Mouse (Mus musculus) induced T-regulatory cell, adult 2 months (primary cell): ENCODE measurements around the gene Chd2.

Experiments used
- DNase-seq: peaks from one replicate; pipeline ENCODE4 v3.0.0-alpha.2; 2012; ENCODE audit warnings: low read depth

Gene Chd2

DNA sequence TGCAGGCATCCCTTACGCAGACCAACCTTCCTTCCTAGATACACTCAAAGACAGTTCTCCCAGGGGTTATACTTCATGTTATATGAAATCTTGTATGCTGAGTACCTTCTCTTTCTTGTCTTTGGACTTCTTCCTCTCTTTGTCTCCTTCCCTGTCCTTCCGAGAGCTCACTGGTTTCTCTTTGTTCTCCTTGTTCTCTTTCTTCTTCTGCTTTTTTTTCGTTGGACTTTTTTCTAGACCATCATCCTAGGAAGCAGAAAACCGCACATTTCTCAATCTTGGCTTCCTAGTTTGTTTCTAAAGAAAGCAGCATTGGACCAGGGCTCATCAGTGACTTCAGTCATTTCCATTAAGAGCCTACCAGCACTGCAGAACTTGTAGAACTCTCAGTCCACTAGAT, 90.0 kb downstream of the Chd2 start:
- DNase-seq = no peak

DNA sequence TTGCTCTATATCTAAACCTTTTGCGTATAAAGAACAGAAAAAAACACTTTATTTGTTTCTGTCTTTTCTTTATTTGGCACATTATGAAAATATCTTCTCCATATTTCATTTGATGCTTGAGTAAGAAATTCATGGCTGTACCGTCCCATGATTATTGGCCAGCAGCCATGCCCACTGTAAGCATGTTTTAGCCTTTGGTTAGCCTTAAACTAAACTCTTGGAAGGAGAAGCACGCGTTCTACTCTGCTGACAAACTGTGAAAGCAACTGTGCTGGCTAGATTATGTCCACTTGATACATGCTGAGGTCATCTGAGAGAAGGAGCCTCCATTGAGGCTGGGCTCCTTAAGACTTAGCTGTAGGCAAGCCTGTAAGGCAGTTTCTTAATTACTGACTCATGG, 99.4 kb downstream of the Chd2 start:
- no peak for DNase-seq

DNA sequence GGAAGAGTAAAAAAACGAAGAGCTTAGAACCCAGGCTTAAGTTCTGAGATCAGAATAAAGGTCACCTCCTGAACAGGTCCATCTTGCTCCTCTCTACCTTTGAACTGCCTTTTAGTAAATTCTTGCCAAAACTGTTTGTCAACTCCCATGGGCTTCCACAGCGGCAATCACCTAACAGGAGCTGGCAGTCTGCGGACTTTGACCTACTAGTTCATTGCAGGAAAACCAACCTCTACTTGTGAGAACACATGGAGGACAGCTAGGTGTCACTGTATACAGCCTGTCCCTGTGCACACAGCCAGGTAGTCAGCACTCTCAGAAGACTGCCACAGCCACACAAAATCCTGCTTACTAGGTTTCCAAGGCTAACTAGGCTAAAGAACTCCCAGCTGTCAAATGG, 99.8 kb downstream of the Chd2 start:
- no peak for DNase-seq

DNA sequence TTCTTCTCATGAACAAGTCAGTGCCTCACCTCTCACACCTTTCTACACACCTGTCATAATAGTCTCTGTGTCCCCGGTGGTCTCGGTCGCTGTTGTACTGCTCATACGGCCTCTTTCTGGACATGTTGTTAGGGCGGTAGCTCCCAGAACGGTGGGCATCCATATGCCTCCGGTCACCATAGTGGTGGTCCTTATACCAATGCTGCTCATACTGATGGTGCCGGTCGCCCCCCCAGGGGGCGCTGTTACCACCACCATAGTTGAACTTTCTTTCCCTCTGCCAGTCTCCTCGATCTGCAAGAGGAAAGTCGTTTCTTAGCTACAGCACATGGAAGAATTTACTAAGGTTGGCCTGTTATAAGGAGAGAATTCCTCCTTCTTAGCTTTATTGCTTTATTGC, 105.9 kb downstream of the Chd2 start:
- peak; percentile 46 for DNase-seq

DNA sequence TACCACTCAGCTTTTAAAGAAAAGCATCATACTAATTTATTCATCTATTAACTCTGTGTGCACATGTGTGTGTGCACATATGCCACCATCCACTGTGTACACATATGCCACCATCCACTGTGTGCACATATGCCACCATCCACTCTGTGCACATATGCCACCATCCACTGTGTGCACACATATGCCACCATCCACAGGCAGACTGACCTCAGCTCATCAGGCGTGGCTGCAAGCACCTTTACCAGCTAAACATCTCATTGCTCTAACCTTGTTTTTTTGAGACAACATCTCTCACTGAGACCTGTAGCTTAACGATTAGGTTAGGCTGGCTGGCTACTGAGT, 107.3 kb downstream of the Chd2 start:
- no peak for DNase-seq

DNA sequence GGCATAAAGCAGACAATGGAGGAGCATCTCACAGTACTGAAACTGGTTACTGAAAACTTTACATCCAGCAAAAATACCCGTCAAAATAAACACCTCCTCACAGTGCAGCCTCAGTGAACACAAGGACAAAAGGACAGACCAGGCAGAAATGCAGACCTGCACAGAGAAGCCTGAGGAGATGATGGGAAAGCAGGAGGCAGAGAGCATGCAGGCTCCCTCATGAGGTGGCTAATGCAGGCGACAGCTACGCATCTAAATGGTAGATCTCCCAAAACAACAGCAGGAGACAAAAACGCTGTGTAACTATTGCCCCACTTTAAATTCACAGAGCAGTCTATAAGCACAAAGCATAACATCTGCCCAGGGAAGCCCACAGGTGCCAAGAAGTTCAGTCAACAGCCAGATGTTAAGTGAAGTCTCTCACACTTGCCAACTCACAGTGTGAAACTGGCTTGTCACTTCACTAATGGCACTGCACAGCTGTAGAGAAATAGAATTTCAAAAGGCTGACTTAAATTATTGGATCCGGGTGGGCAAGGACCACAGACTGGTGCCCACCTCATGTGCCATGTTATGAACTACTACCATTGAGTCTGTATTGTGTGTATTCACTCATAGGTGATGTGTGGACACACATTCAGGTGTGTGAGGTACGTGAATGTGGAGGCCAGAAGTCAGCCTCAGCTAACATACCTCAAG, 107.8 kb downstream of the Chd2 start:
- no peak for DNase-seq

DNA sequence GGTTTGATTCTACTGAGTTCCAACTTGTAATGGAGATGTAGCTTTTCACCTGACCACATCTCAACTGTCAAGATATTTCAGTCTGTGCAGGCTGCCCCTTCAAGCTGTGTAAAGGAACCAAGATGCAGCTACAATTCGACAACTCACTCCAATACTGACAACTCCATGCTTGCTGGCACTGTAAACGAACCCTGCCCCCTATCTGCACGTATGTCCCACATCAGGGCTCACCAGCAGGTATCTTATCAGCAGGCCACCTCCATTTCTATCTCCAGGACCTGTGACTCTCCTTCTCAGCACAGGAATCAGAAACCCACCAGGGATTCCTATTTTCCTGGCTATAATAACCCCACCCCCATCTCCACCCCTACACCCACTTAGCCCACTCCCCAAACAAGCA, 113.1 kb downstream of the Chd2 start:
- no peak for DNase-seq

DNA sequence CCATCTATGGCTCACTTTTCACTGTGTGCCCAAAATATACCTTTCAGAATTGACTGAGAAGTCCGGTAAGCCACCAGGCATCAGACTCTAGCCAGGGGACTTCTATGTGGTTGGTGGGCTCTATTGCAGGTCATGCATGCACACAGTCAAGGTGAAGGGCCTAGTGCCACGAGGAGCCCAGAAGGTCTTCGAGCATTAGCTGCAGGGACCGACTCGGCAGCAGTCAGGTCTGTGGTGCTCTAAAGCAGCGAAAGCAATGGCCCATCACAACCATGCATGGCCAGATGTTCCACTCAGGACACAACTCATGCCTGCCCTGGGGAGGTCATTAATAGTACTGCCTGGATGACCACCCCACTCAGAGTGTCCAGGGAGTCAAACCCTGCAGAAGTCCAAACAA, 113.8 kb downstream of the Chd2 start:
- no peak for DNase-seq

DNA sequence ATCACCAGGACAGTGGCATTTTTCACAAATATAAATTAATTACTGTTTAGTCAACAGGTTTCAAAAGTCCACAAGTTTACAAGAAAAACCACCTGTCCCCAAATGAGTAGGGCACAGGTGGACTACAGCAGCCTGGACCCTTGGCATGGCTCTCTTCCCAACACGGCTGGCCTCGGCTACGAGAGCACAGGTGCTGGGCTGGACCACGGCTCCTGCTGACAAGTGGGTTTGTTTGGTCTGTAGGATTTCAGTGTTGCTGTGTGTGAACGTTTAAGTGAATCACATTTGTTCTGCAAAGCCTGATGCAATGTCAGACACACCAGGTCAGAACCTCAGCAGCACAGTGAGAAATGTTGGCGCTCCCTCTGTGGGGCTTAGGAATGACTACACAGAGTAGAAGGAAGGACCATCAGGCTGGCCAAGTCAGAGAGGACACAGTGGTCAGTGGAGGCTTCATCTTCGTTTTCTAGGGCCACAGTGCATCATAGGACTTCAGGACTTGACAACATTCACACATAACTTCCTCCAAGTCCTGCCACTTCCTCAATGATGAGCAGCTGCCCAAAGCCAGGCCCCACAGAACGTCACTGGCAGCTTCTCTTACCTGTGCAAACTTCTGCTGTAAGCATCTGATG, 114.8 kb downstream of the Chd2 start:
- DNase-seq = peak; percentile 3

DNA sequence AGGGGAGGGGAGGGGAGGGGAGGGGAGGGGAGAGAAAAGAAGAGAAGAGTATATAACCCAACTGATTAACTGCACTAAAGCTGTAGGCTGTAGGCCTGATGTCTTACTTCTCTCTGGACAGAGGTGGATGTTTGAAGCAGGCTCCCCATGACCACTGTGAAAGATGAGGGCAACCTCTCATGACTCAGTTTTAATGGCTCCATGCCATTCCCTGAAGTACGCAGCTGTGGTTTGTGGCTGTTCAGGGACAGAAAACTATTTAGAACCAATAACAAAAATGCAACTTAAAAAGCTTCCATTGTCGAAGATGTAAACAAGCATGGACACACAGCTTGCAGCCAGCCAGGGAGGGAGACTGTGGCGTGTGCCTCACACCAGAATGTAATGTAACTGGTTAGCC, 115.4 kb downstream of the Chd2 start:
- peak; percentile 4 for DNase-seq

DNA sequence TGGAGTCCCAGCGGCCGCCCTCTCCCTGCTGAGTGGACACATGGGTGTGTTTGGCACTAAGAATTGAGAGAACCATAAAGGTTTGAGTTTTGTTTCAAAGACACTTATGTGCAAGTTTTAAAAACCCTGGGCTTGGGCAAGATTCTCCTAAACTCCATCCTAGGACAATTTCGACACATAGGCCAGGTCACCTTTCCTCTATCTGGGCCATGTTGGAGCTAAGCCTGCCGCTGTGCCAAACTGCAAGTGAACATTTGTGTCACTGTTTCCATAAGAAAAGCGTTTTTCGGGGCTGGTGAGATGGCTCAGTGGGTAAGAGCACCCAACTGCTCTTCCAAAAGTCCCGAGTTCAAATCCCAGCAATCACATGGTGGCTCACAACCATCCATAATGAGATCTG, 116.2 kb downstream of the Chd2 start:
- peak; percentile 4 for DNase-seq

DNA sequence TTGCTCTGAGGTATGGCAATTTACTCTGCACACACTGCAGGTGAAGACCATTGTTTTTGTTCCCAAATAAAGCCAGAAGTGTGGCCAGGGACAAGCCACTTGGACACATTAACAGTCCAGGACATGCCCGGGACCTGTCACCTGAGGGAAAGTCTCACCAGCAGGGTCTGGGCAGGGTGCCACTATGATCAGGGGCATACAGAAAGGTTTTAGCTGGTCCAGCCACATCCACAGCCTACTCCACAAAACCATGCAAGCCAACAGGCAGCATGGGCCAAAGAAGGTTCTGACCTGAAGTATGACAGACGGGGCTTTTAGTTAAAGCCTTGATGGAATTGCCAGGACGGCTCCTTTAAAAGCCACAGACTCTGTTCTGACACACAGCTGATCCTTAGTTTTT, 116.9 kb downstream of the Chd2 start:
- DNase-seq = peak; percentile 7

DNA sequence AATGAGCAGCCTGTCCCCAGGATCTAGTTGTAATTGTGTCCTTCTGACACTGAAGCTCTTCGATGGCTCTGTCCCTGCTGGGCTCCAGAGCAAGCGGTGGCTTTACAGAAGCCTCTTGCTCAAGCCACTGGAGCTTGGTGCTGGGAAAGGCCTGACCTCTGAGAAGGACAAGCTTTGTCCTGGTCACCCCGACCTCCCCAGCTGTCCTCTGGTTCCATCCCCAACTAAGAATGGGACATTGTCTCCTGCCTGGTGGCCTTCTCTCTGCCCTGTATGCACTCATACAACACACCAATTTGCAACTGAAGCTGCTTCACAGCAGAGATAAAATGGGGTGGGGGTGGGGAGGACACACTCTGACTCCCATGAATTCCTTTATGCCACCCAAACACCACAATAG, 117.4 kb downstream of the Chd2 start:
- peak; percentile 6 for DNase-seq

DNA sequence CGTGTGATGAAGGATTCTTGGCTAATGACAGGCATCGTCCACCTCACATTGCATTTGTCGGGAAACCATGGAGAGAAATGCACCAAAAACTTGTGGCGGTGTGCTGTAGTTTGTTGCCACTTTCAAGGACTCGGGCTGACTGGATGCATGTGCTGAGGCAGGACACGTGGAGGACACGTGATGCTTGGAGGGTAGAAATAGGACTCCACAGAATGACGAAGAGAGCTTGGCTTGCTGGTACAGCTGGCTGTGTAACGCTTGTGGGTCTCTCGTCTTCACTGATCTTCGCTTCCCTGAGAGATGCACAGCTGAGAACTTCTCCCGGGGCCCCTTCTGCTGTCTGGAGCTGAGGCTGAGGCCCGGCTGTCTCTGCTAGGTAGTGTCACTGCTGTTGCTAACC, 118.4 kb downstream of the Chd2 start:
- DNase-seq = peak; percentile 8

DNA sequence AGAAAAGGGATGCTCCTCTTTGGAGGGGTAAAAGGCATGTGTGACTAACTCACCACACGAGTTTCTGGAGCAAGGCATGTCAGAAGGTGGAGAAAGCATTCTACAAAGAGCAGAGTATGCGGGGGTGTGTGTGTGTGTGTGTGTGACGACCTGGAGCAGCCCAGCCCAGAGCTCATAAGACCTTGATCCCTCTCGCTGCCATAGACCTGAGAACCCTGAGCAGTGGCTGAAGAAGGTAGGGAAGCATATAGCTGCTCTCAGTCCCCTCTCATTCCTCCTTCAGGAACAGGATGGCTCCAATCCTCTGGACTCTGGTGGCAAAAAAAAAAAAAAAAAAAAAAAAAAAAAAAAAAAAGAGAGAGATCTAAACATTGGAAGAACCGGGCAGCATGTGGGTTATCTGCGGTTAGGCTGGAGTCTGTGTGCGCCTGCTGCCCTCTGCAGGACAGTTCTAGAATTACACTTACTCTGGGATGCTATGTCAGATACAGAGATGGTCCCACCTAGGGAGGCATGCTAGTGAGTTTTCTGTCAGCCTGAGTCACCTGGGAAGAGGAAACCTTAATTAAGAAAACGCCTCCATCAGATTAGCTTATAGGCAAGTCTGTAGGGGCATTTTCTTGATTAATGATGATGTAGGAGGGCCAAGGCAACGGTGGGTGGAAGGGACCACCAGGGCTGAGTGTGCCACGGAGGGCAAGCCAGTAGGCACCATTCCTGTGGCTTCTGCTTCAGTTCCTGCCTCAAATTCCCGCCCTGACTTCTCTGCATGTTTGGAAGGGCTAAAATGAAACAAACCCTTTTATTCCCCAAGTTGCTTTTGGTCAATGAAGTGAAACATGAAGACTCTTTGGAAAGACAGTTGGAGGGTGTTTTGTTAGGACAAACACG, 119.2 kb downstream of the Chd2 start:
- peak; percentile 79 for DNase-seq

DNA sequence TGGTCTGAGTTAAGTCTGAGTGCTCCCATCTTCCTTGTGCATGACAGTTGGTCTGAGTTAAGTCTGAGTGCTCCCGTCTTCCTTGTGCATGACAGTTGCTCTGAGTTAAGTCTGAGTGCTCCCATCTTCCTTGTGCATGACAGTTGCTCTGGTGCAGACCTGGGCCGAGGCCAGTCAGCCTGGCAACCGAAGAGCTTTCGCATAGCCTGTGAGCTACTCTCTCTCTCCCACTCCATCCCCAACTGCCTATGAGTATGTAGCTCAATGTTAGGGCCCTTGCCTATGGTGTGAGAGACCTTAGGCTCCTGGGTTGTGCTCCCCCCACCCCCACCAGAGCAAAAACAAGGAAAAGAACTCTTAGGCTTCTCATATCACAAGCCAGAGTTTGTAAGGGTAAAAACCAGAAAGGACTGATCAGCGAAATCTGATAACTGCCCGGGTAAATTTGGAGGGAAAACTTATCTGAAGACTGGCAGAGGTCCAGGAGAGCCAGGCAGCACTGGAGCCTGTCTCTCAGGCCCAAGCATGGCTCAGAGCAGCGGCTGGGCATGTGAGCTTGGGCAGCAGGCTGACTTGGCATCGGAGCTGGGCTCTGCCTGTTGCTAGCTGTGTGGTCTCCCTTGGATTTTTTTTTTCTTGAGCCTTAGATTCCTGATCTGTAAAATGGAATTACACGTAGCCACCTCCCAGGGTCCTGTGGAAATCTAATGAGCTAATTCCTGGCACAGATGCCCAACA, 120.2 kb downstream of the Chd2 start:
- DNase-seq = peak; percentile 1

DNA sequence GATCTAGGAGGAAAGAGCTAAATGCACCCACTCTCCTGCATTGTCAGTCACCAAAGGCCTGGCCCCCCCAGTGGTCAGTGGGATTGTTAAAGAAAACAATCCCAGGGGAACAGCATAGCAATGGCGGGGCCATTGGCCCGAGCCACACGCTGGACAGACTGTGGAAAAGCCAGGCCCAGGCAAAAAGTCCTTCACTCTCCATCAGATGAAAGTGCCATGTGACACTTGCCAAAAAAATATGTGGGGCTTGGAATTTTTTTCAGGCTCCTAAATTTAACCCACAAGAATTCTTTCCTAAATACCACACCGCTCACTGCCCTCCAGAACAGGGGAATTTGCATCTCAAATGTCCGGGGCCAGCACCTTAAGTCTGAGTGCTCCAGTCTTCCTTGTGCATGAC, 120.8 kb downstream of the Chd2 start:
- no peak for DNase-seq

DNA sequence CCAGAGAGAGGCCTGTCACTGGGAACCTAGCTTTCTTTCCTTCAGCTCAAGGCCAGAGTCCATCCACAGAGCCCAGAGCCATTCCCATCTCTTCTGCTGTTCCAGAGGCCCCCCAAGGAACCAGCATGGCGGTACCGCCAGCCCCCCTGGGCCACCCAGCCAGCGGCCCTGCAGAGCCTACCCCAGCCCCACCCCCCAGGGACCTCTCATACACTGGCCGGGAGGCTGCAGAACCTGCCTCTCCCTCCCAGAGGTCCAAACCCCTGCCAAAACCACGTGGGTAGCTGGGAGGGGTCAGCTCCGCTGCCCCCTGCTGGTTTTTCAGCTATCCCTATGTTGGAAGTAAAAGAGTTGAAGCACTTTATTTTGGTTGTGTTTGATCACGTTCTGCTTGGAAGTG, 122.3 kb downstream of the Chd2 start:
- DNase-seq = peak; percentile 3

DNA sequence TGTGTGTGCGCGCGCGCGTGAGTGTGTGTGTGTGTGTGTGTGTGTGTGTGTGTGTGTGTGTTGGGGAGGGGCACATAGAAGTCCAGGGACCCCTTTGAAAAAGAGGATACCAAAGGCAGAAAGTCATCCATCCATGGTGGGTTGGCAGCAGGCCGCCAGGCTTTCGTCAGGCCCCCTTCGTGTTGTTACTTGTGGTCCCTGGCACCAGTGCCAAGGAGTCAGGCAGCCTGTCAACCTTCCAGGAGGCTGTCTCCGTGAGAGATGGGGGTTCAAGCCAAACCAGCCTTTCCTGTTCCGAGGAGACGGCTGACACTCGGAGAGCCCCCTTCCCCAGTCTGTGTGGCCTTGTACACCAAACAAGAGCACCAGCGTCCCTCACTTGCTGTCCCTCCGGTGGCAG, 127.4 kb downstream of the Chd2 start:
- no peak for DNase-seq

DNA sequence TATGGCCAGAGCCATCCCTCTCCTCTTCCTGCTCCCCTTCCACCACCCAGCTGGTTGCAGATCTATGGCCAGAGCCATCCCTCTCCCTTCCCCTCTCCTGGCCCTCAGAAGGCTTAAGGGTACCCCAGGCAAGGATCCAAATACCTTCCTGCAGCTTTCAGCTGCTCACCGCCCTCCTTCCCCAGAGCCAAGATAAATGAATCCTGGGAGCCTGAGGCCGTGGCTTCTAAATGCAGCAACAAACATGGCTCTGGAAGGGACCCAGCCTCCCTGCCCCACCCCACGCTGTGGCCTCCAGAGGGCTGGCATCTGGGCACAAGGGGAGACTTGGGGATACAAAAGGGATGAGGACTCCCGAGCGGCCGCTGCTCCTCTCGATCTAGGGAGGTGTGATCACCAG, 129.2 kb downstream of the Chd2 start:
- no peak for DNase-seq

DNA sequence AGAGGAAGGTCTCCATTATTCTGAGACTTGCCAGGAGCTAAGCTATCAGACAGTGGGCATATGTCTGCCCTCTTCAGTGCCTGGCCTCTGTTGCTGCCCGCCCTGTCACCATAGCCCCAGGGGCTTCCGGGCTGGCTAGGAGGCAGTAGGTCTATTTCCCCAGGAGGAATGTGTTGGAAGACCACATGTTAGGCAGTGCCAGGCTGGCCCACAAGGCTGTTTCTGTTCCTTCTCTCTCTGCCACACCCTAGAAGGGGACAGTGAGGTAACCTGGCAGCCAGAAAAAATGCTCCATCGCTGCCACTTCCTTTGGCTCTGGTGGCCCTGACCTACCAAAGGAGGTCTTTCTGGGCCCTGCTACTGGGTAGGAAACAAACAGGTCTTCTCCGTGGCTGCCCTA, 129.6 kb downstream of the Chd2 start:
- no peak for DNase-seq

DNA sequence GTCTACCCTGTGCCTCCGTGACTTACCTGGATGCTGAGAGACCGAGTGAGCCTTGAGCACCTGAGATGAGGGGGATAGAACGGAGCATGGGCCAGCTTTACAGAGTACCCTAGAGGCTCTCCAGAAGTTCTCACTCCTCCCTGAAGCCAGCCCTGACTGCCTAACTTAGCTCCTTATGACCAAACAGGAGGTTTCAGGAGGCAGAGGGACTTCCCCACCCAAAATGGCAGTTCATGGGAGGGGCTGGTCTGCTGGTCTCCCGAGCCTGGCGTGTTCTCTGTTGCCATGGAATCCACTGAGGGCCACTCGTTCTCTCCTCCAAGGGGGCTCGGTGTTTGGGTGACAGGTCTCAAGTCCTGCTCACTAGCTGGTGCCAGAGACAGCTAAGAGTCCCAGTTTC, 130.1 kb downstream of the Chd2 start:
- DNase-seq = no peak

DNA sequence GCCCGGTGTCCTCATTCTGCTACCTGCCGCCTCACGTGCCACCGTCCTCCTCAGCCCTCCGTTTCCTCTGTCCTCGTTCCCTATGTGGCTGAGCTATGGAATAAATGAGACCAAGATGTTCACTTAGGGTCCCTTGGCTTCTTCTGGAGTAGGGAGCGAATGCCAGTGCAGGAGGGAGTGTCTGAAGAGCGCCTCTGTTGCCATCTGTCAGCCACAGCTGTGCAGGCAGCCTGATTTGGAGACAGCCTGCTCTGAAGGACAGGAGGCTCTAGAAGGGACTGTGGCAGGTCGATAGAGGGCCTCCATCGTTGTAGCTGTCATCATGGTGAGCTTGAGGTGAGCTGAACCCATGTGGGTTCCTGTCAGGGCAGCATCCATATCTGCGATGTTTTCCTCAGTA, 136.1 kb downstream of the Chd2 start:
- DNase-seq = no peak
